Mouse (Mus musculus) liver, adult 2 months (tissue): ENCODE data around the gene Cd300lg. TPM values are rescaled to one million over a fixed set of nuclear protein-coding genes. Genes with fewer than 3 reads are reported as not detected.

Source experiments
- DNase-seq: peaks from one replicate; pipeline ENCODE4 v3.0.0-alpha.2; 2011; ENCODE audit warnings: low read depth, low spot score; ENCODE audit errors: extremely low read depth
- H3K27ac ChIP-seq: fragments of 200-500 bp; replicated peaks from 2 replicates; pipeline ENCODE4 v1.5.1; 2012; ENCODE audit warnings: low read depth, mild to moderate bottlenecking, control low read depth, inconsistent platforms, low read length; ENCODE audit not compliant: insufficient read depth
- H3K27me3 ChIP-seq: fragments of 200-500 bp; 2 replicates; pipeline ENCODE4 v1.6.1; 2012; ENCODE audit warnings: mild to moderate bottlenecking, moderate library complexity, low read length, inconsistent platforms; ENCODE audit not compliant: control insufficient read depth, insufficient read depth
- H3K36me3 ChIP-seq: fragments of 200-500 bp; 2 replicates; pipeline ENCODE4 v1.6.1; 2012; ENCODE audit warnings: low read length, inconsistent platforms; ENCODE audit not compliant: control insufficient read depth, insufficient read depth
- H3K4me1 ChIP-seq: fragments of 200-500 bp; 2 replicates; pipeline ENCODE4 v1.6.1; 2011; ENCODE audit warnings: low read length; ENCODE audit not compliant: control insufficient read depth, insufficient read depth
- H3K4me3 ChIP-seq: fragments of 200-500 bp; 2 replicates; pipeline ENCODE4 v1.5.1; 2011; ENCODE audit warnings: low read depth, mild to moderate bottlenecking, control low read depth, low read length, moderate library complexity; ENCODE audit not compliant: insufficient read depth
- H3K79me2 ChIP-seq: fragments of 200-500 bp; 2 replicates; pipeline ENCODE4 v1.6.1; 2012; ENCODE audit warnings: inconsistent platforms, mild to moderate bottlenecking, low read length, moderate library complexity; ENCODE audit not compliant: control insufficient read depth, insufficient read depth
- H3K9ac ChIP-seq: fragments of 200-500 bp; 2 replicates; pipeline ENCODE4 v1.6.1; 2012; ENCODE audit warnings: low read depth, mild to moderate bottlenecking, control low read depth, inconsistent platforms, low read length
- CTCF ChIP-seq: fragments of 200-500 bp; IDR thresholded peaks from 2 replicates; pipeline ENCODE4 v1.5.1; 2011; ENCODE audit warnings: low read depth, low read length, control low read depth
- POLR2A ChIP-seq: fragments of 200-500 bp; IDR thresholded peaks from 2 replicates; pipeline ENCODE4 v1.6.1; 2011; ENCODE audit warnings: low read length, control low read depth; ENCODE audit not compliant: insufficient read depth; ENCODE audit errors: extremely low read depth
- WGBS: fragments of 180-500 bp; shearing (Covaris S2); methylation state at CpG from one replicate; pipeline ENCODE4 v1.1.7; 2018; 5-methylcytosine and 5-hydroxymethylcytosine counted together
- polyA plus RNA-seq: library from polyadenylated mRNA; depleted of rRNA; stranded (reverse); fragments of >200 nt; gene quantifications from 2 replicates; pipeline ENCODE4 v1.2.3, GENCODE M21; 2012
- total RNA-seq: library from RNA; depleted of rRNA; stranded (reverse); fragments of >200 nt; gene quantifications from 2 replicates; pipeline ENCODE4 v1.2.3, GENCODE M21; 2014

Cd300lg gene
- total and polyA plus RNA-seq, 2 experiments: 8.4 to 13.3 TPM

- H3K9ac ChIP-seq: 0 out of 2 replicates have a peak overlapping the region, but pooled peaks have one; percentile 33
- 0 out of 2 replicates have a peak, but pooled peaks cover 4% of the 10 kb centered on the region for H3K4me1 ChIP-seq
- no peak overlapping the region for H3K4me3 ChIP-seq
- WGBS: 7% methylated on average over 13 of the region's 13 CpGs
- TF ChIP-seq CTCF: no peak
- H3K36me3 ChIP-seq: no peaks in the 10 kb centered on the region
- DNase-seq: peak; percentile 99
- no peaks in the 10 kb centered on the region for H3K79me2 ChIP-seq
- no peaks in the 10 kb centered on the region for H3K27me3 ChIP-seq
- H3K27ac ChIP-seq: peak overlapping the region; percentile 62
Measured at GRCm38 (mm10) chr11:102039487-102040137, 1.7 kb upstream of the Cd300lg start.

GRCm38 (mm10) chr11:102040138-102040524, 1.2 kb upstream of the Cd300lg start:
- H3K27ac ChIP-seq: no peak overlapping the region
- DNase-seq: peak; percentile 98
- peak; percentile 91 for TF ChIP-seq CTCF
- TF ChIP-seq POLR2A: no peak
- H3K4me3 ChIP-seq: no peak overlapping the region
- H3K79me2 ChIP-seq: no peaks in the 10 kb centered on the region
- H3K9ac ChIP-seq: no peak overlapping the region
- no peaks in the 10 kb centered on the region for H3K36me3 ChIP-seq
- WGBS: under 1% methylated on average over 9 of the region's 9 CpGs
- H3K27me3 ChIP-seq: no peaks in the 10 kb centered on the region
- 0 out of 2 replicates have a peak, but pooled peaks cover 2% of the 10 kb centered on the region for H3K4me1 ChIP-seq

DNA sequence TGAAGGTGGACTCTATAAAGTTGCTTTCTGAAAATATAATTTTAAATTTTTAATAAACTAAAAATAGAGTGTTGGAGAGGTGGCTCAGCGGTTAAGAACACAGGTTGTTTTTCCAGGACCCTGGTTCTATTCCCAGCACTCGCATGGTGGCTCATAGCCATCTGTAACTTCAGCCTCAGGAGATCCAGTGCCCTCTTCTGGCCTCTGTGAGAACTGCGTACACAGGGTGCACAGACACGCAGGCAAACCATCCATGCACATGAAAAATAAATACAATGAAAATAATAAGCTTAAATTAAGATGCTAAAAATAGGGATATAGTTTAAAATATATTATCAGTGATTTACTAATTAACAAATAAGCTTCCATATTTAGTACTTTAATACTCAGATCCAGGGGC, 663 bp upstream of the Cd300lg start:
- Histone ChIP-seq H3K36me3 (no peaks in the 10 kb centered on the region), H3K9ac (no peak overlapping the region), H3K4me1 (0 out of 2 replicates have a peak, but pooled peaks cover 2% of the 10 kb centered on the region), H3K79me2 (no peaks in the 10 kb centered on the region), H3K4me3 (no peak overlapping the region), H3K27ac (no peak overlapping the region), H3K27me3 (no peaks in the 10 kb centered on the region)
- no peak for DNase-seq
- TF ChIP-seq POLR2A (no peak), CTCF (no peak)
- WGBS: 76% methylated on average over 4 of the region's 4 CpGs

- Histone ChIP-seq H3K4me3 (peak overlapping the region; percentile 1; the same call in 1 of the 2 replicates), H3K27ac (peak overlapping the region; percentile 40), H3K27me3 (no peaks in the 10 kb centered on the region), H3K79me2 (no peaks in the 10 kb centered on the region), H3K9ac (peak overlapping the region; percentile 38; the same call in 1 of the 2 replicates), H3K4me1 (0 out of 2 replicates have a peak, but pooled peaks cover 2% of the 10 kb centered on the region), H3K36me3 (no peaks in the 10 kb centered on the region)
- TF ChIP-seq POLR2A: no peak
- TF ChIP-seq CTCF: no peak
- no peak for DNase-seq
- 81% methylated on average over 14 of the region's 14 CpGs for WGBS
Measured at GRCm38 (mm10) chr11:102042971-102043370, 1.7 kb downstream of the Cd300lg start.

DNA sequence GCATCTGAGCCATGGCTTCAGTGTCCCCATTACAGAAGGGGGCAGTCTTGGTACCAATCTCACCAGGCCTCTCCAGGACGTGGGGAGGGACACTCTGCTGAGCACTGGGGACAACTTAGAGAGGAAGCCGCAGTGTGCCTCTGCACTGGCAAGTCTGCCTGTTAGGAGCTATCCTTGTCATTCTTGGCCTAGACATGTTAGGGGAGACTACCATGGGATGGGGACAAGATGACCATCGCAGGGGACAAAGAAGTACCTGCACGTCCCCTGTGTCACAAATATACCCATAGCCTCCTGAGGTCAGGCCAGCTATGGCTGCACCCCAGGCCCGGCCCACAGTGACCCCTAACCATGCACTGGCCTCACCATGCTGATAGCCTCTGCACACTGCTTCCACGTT, 2.1 kb downstream of the Cd300lg start:
- WGBS: 75% methylated on average over 6 of the region's 6 CpGs
- 0 out of 2 replicates have a peak, but pooled peaks cover 2% of the 10 kb centered on the region for H3K4me1 ChIP-seq
- H3K27ac ChIP-seq: peak overlapping the region; percentile 11; the same call in 1 of the 2 replicates
- H3K36me3 ChIP-seq: no peaks in the 10 kb centered on the region
- no peak for DNase-seq
- peak overlapping the region; percentile 13; the same call in 1 of the 2 replicates for H3K4me3 ChIP-seq
- H3K27me3 ChIP-seq: no peaks in the 10 kb centered on the region
- TF ChIP-seq CTCF (no peak), POLR2A (no peak)
- peak overlapping the region; percentile 5; the same call in 1 of the 2 replicates for H3K9ac ChIP-seq
- no peaks in the 10 kb centered on the region for H3K79me2 ChIP-seq

GRCm38 (mm10) chr11:102044691-102045212, 3.4 kb downstream of the Cd300lg start:
- H3K4me3 ChIP-seq: no peak overlapping the region
- DNase-seq: no peak
- H3K4me1 ChIP-seq: 0 out of 2 replicates have a peak, but pooled peaks cover under 1% of the 10 kb centered on the region
- H3K27ac ChIP-seq: peak overlapping the region; percentile 52
- no peak for TF ChIP-seq CTCF
- TF ChIP-seq POLR2A: no peak
- H3K36me3 ChIP-seq: no peaks in the 10 kb centered on the region
- H3K79me2 ChIP-seq: no peaks in the 10 kb centered on the region
- no peaks in the 10 kb centered on the region for H3K27me3 ChIP-seq
- WGBS: 81% methylated on average over 7 of the region's 7 CpGs
- no peak overlapping the region for H3K9ac ChIP-seq
